Mouse (Mus musculus): Measurements from ENCODE around the gene Ncln. TPM values are rescaled to one million over a fixed set of nuclear protein-coding genes. Genes with fewer than 3 reads are reported as not detected.
"Not testable (repeated sequence)": the region's sequence is repeated elsewhere in the genome, so short reads cannot be mapped to it uniquely, and the experiment has no call there.

Gene Ncln
- total RNA-seq, 2 experiments from 2014 or later = 90.9 to 93.8 TPM

DNA sequence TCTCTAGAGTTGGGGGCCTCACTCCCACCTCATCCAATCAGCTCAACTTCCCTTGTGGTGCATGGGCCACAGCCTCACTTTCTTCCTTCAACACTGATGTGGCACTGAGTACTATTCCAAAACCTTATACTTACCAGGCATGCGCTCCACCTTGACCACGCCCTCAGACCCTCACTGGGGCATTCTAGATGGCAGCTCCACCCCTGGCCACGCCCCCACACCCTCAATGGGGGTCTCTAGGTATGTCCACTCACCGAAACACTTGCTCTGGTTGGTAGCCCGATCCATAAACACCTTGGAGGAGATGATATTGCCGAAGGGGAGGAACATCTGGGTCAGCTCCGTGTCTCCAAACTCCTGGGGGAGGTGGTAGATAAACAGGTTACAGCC, 33.8 kb downstream of the Ncln start:
- DNase-seq = no peak

GRCm38 (mm10) chr10:81461673-81462414, 34.3 kb downstream of the Ncln start:
- no peak for DNase-seq

- DNase-seq = no peak
Measured at GRCm38 (mm10) chr10:81460951-81461350, 35.2 kb downstream of the Ncln start.

DNA sequence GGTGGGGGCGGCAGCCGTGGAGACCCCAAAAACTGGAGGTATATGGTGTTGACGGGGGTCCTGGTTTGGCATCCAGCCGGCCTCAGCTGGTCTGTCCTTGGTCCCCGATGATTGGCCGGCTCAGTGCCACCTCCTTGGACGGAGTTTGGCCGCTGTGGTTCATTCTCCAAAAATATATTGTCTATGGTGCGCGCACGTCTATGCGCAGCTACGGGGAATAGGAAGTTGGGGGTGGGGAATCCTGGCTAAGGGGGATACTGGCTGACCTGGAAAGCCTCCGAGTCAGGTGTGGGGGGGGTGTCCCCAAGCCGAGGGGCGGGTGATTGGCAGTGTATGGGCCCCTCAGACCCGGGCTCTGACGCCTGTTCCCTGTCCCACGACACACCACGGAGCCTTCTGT, 35.7 kb downstream of the Ncln start:
- DNase-seq = no peak

GRCm38 (mm10) chr10:81459399-81459798, 36.8 kb downstream of the Ncln start:
- DNase-seq = no peak

- DNase-seq = no peak
Measured at GRCm38 (mm10) chr10:81458267-81458666, 37.9 kb downstream of the Ncln start.

DNA sequence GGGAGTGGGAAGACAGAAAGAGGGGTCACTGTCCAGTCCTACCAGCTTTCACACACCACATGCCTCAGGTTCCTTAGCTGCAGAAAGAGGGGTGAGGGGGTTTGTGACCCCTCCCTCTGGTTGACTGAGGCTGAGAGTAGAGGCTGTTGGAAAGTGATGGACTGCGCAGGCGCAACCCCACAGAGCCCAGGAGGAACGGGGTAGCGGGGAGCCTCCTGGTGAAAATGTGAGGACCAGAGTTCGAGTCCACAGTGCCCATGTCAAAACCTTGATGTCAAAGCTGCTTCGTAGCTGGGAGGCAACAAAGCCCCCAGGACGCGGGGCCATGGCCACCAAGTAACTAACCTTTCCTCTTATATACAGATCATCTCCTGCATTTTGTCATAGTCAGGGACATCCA, 38.6 kb downstream of the Ncln start:
- no peak for DNase-seq

DNA sequence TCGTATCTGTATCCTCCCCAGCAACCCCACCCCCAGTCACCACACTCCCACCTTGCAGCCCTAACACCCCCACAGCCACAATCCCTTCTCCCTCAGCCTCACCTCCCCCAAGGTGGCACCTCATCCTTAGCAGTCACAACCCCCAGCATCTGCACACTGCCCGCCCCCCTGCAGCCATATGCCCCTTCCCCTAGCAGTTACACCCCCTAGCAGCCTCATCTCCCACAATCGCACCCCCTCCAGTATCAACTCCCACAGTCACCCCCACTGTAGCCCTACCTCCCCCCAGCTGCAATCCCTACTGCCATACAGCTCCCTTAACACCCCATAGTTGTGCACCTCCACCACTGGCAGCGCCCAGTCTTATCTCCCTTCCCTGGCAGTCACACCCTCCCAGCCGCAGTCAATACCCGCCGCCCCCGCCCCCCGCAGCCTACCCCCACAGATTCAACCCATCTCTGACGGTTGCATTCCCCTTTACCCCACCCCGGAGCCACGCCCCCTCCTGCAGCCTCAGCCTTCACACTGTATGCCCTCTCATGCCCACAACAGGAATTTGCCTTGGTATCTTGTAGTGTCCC, 39.1 kb downstream of the Ncln start:
- DNase-seq = no peak

- no peak for DNase-seq
Measured at GRCm38 (mm10) chr10:81455181-81455895, 40.9 kb downstream of the Ncln start, which contains the start of gene Nfic. Gene Nfic, minus strand, starts transcription at chr10:81455635.

GRCm38 (mm10) chr10:81454106-81454505, 42.1 kb downstream of the Ncln start:
- no peak for DNase-seq

DNA sequence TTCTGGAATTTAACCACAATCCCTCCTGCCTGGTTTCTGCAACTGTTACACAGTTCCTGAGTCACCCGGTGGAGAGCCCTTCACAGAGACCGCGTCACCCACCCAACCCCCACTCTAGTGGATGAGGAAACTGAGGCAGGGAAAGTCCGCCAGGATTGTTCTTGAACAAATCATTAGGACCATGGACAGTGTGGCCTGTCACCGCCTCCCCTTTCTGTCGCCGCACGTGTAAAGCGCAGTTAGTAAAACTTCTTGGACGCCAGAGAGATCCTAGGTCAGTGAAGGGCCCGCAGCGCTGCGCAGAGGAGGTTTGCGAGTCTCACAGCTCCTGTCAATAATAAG, 43.3 kb downstream of the Ncln start:
- no peak for DNase-seq

DNA sequence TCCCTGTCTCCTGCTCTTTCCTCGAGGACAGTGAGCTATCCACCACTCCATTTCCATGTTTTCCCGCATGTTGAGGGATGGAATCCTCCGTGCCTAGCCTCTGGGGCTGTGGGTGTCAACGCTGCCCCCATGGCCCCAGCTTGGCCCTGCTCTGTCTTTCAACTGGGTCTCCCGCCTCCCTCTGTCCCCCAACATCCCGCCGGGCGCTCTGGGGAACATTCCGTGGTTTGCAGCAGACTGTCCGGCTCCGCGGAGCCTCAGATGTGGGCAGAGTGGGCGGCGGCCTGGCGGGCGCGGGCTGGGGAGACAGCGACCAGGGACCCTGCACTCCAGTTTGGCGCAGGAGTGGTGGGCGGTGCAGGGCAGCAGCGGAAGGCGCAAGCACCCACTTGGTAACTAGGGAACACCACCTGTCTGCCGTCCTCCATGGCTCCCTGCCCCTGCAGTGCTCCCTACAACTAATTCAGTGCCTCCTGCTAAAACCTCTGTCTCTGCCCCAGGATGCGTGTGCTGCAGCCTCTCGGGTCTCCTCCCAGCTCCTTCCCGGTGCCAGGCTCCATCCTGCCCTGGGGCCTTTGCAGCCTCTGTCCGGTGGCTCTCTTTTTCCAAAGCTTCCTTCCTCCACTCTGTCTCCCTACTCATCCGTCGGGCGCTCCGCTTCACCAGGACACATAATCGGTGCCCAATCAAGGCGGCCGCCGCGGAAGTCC, 43.8 kb downstream of the Ncln start:
- DNase-seq = no peak

- DNase-seq = no peak
Measured at GRCm38 (mm10) chr10:81451365-81451745, 44.8 kb downstream of the Ncln start.

GRCm38 (mm10) chr10:81450641-81451364, 45.4 kb downstream of the Ncln start:
- DNase-seq = no peak

DNA sequence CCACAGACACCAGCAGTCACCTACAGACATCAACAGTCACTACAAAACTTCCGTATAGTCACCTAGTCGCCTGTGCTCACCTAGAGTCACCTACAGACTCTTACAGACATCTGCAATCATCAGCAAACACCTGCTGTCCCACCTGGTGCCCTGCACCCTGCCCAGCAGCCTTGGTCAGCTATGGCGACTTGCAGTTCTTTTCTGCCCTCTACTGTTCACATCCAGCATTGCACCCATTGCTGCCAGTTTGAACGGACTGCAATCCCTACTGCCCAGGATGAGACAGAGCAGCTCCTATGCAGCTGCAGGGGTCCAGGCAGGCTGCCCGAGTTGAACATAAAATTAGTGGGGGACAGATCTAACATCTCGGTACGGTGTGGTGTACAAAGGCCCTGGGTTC, 46.1 kb downstream of the Ncln start:
- DNase-seq = peak; percentile 90

DNA sequence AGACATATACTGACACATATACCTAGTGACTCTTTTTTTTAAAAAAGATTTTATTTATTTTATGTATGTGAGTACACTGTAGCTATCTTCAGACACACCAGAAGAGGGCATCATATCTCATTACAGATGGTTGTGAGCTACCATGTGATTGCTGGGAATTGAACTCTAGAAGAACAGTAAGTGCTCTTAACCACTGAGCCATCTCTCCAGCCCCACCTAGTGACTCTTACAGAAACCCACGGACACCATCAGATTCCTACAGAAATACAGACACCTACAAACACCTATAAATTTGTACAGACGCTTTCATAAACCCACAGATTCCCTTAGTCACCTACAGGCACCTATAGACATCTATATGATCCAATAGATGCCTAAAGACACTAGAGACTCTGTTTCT, 50.7 kb downstream of the Ncln start:
- not testable (repeated sequence) for DNase-seq

DNA sequence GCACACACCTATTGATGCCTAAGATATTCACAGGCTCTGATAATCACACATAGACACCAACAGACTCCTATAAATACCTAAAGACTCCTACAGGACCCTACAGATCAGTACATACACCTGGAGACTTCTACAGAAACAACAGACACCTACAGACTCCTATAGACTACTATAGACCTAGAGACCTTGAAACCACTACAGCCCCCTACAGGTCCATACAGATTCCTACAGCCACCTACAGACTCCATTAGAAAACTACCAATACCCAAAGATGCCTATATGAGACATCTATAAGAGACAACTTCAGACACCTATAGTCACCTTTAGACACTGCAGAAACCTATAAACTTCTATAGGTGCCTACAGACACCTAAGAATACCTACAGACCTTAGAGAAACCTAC, 55.2 kb downstream of the Ncln start:
- DNase-seq = no peak

Small RNA genes lying within 50 kb of the gene (microRNA-seq; reads per million reads assigned to microRNA genes)
- not detected for gene Gm25595

Other genes starting within 250 kb of the Ncln start
- gene Matk, start 243.5 kb downstream of the Ncln start, total RNA-seq (2021) = 1 to 10 TPM; 1.8 to 2.1 TPM
- 100 to 1,000 TPM; 109 to 111 TPM for gene Mrpl54, start 229.5 kb downstream of the Ncln start, total RNA-seq (2021)
- gene Apba3, start 229.4 kb downstream of the Ncln start, total RNA-seq (2021) = 10 to 100 TPM; 79.8 to 83.8 TPM
- gene Tjp3, start 204.8 kb downstream of the Ncln start, total RNA-seq (2021) = 1 to 10 TPM; 1.9 to 3.0 TPM
- 10 to 100 TPM; 39.2 to 48.9 TPM for gene Pip5k1c, start 203.4 kb downstream of the Ncln start, total RNA-seq (2021)
- 10 to 100 TPM; 29.4 to 35.4 TPM for gene Cactin, start 175.3 kb downstream of the Ncln start, total RNA-seq (2021)
- gene Tbxa2r, start 167.7 kb downstream of the Ncln start, total RNA-seq (2021) = 10 to 100 TPM; 24.5 to 31.8 TPM
- gene Gipc3, start 153.1 kb downstream of the Ncln start, total RNA-seq (2021) = 1 to 10 TPM; 3.6 to 4.0 TPM
- gene Hmg20b, start 145.9 kb downstream of the Ncln start, total RNA-seq (2021) = 10 to 100 TPM; 81.2 to 97.5 TPM
- 10 to 100 TPM; 17.8 to 22.8 TPM for gene Mfsd12, start 138.9 kb downstream of the Ncln start, total RNA-seq (2021)
- gene 4930404N11Rik, start 130.6 kb downstream of the Ncln start, total RNA-seq (2021) = 1 to 10 TPM; 1.1 to 2.3 TPM
- 10 to 100 TPM; 42.1 to 51.7 TPM for gene Fzr1, start 117.9 kb downstream of the Ncln start, total RNA-seq (2021)
- gene Dohh, start 112.0 kb downstream of the Ncln start, total RNA-seq (2021) = 10 to 100 TPM; 52.8 to 54.2 TPM
- gene Gm48551, start 111.9 kb downstream of the Ncln start, total RNA-seq (2021) = 1 to 10 TPM; 1.1 to 1.6 TPM
- 1 to 10 TPM in 1 of 2 experiments, under 1 TPM in 1; 0.45 to 1.9 TPM for gene Gm48552, start 107.4 kb downstream of the Ncln start, total RNA-seq (2021)
- gene Smim24, start 103.3 kb downstream of the Ncln start, total RNA-seq (2021) = 1 to 10 TPM; 1.2 to 1.6 TPM
- 100 to 1,000 TPM in 1 of 2 experiments, 10 to 100 TPM in 1; 99.9 to 129 TPM for gene Nfic, start 40.8 kb downstream of the Ncln start, total RNA-seq (2021)
- 1 to 10 TPM in 1 of 2 experiments, under 1 TPM in 1; 0.84 to 2.2 TPM for gene Celf5, start 13.7 kb downstream of the Ncln start, total RNA-seq (2021)
- gene S1pr4, start 3.7 kb upstream of the Ncln start, total RNA-seq (2021) = 1 to 10 TPM; 2.9 TPM
- gene Gna15, start 27.8 kb upstream of the Ncln start, total RNA-seq (2021) = 1 to 10 TPM in 1 of 2 experiments, under 1 TPM in 1; 0.66 to 1.1 TPM
- gene Gna11, start 48.8 kb upstream of the Ncln start, total RNA-seq (2021) = 10 to 100 TPM; 63.8 to 72.7 TPM
- gene Aes, start 63.1 kb upstream of the Ncln start, total RNA-seq (2021) = 100 to 1,000 TPM; 541 to 611 TPM
- 10 to 100 TPM; 10.9 to 18.1 TPM for gene Tle2, start 78.2 kb upstream of the Ncln start, total RNA-seq (2021)
- 10 to 100 TPM in 1 of 2 experiments, 1 to 10 TPM in 1; 8.7 to 10.8 TPM for gene Tle6, start 104.7 kb upstream of the Ncln start, total RNA-seq (2021)
- gene BC025920, start 109.9 kb upstream of the Ncln start, total RNA-seq (2021) = 1 to 10 TPM; 1.1 to 1.8 TPM
- 10 to 100 TPM; 17.3 to 24.7 TPM for gene Sirt6, start 131.4 kb upstream of the Ncln start, total RNA-seq (2021)
- gene Ankrd24, start 132.1 kb upstream of the Ncln start, total RNA-seq (2021) = 10 to 100 TPM; 15.2 to 26.7 TPM
- gene Gm10778, start 152.7 kb upstream of the Ncln start, total RNA-seq (2021) = 1 to 10 TPM; 2.8 to 3.2 TPM
- gene Zfp433, start 208.4 kb upstream of the Ncln start, total RNA-seq (2021) = 1 to 10 TPM; 5.6 to 8.6 TPM

Measured in adrenal gland, postnatal 10 days (tissue).